Mouse (Mus musculus) megakaryocyte, embryonic 14.5 days (primary cell): ENCODE measurements around the gene Tmem263.

Experiments used
- FLI1 ChIP-seq: IDR thresholded peaks from 2 replicates; pipeline ENCODE4 v1.6.1; 2012; ENCODE audit warnings: low read length, inconsistent platforms, mixed read lengths
- GATA1 ChIP-seq: IDR thresholded peaks from 3 replicates; pipeline ENCODE4 v1.6.1; 2012; ENCODE audit warnings: mixed read lengths, low read length, inconsistent platforms, borderline replicate concordance

GRCm38 (mm10) chr10:85054876-85055275, 47.6 kb upstream of the Tmem263 start:
- no peak for TF ChIP-seq GATA1
- TF ChIP-seq FLI1, result no peak
